Mouse (Mus musculus): ENCODE data around the gene Gm20715. TPM values are rescaled to one million over a fixed set of nuclear protein-coding genes. Genes with fewer than 3 reads are reported as not detected.
"Not testable (repeated sequence)": the region's sequence is repeated elsewhere in the genome, so short reads cannot be mapped to it uniquely, and the experiment has no call there.

Gm20715 gene
- polyA plus RNA-seq, 1 experiment from 2014 or later = not detected

- Histone ChIP-seq H3K27me3 (ENCODE audit: control insufficient read depth, insufficient read depth, low read length) (no peaks in the 10 kb centered on the region), H3K4me1 (ENCODE audit: control insufficient read depth, insufficient read depth, low read length) (no peaks in the 10 kb centered on the region), H3K4me3 (ENCODE audit: low read depth, low read length) (no peak overlapping the region), H3K9ac (replicated peaks; ENCODE audit: low read length) (no peak overlapping the region), H3K36me3 (replicated peaks; ENCODE audit: control insufficient read depth, insufficient read depth, low read depth, low read length) (no peaks in the 10 kb centered on the region), H3K4me2 (ENCODE audit: low read depth, low read length) (no peak overlapping the region), H3K27ac (replicated peaks; ENCODE audit: low read depth, low read length) (no peak overlapping the region), H3K9me3 (replicated peaks; ENCODE audit: control insufficient read depth, low read length) (no peaks in the 10 kb centered on the region; the same call in 1 of the 2 replicates)
- DNase-seq (ENCODE audit: low spot score) (no peak), ATAC-seq (replicated peaks; ENCODE audit: insufficient number of reproducible peaks, low FRiP score, low TSS enrichment, low read depth) (no peak)
- 75% methylated on average over 2 of the region's 2 CpGs for WGBS
These were observed 31.1 kb downstream of the Gm20715 start for GRCm38 (mm10) chr7:6441173-6441572.

GRCm38 (mm10) chr7:6447771-6448170 is 37.7 kb downstream of the Gm20715 start:
- Histone ChIP-seq H3K36me3 (replicated peaks; ENCODE audit: control insufficient read depth, insufficient read depth, low read depth, low read length) (no peaks in the 10 kb centered on the region), H3K27ac (replicated peaks; ENCODE audit: low read depth, low read length) (no peak overlapping the region), H3K9ac (replicated peaks; ENCODE audit: low read length) (no peak overlapping the region), H3K4me2 (ENCODE audit: low read depth, low read length) (no peak overlapping the region), H3K9me3 (replicated peaks; ENCODE audit: control insufficient read depth, low read length) (no peaks in the 10 kb centered on the region), H3K4me1 (ENCODE audit: control insufficient read depth, insufficient read depth, low read length) (no peaks in the 10 kb centered on the region), H3K27me3 (ENCODE audit: control insufficient read depth, insufficient read depth, low read length) (no peaks in the 10 kb centered on the region), H3K4me3 (ENCODE audit: low read depth, low read length) (no peak overlapping the region)
- ATAC-seq (replicated peaks; ENCODE audit: insufficient number of reproducible peaks, low FRiP score, low TSS enrichment, low read depth) (no peak), DNase-seq (ENCODE audit: low spot score) (no peak)
- 88% methylated on average over 5 of the region's 5 CpGs for WGBS

GRCm38 (mm10) chr7:6455868-6456267 is 45.8 kb downstream of the Gm20715 start, which contains the start of gene Olfr1336:
Gene Olfr1336, plus strand, starts transcription at chr7:6456168.
- Histone ChIP-seq H3K4me2 (ENCODE audit: low read depth, low read length) (no peak within 1 kb of the TSS), H3K9ac (replicated peaks; ENCODE audit: low read length) (no peak within 1 kb of the TSS), H3K36me3 (replicated peaks; ENCODE audit: control insufficient read depth, insufficient read depth, low read depth, low read length) (no peaks in the 10 kb centered on the region), H3K4me3 (ENCODE audit: low read depth, low read length) (no peak within 1 kb of the TSS), H3K9me3 (replicated peaks; ENCODE audit: control insufficient read depth, low read length) (no peaks in the 10 kb centered on the region), H3K4me1 (ENCODE audit: control insufficient read depth, insufficient read depth, low read length) (no peaks in the 10 kb centered on the region), H3K27me3 (ENCODE audit: control insufficient read depth, insufficient read depth, low read length) (no peaks in the 10 kb centered on the region), H3K27ac (replicated peaks; ENCODE audit: low read depth, low read length) (no peak within 1 kb of the TSS)
- ATAC-seq (replicated peaks; ENCODE audit: insufficient number of reproducible peaks, low FRiP score, low TSS enrichment, low read depth) (no peak), DNase-seq (ENCODE audit: low spot score) (no peak)

GRCm38 (mm10) chr7:6456399-6456798 is 46.3 kb downstream of the Gm20715 start:
- Histone ChIP-seq H3K27ac (replicated peaks; ENCODE audit: low read depth, low read length) (no peak overlapping the region), H3K4me3 (ENCODE audit: low read depth, low read length) (no peak overlapping the region), H3K36me3 (replicated peaks; ENCODE audit: control insufficient read depth, insufficient read depth, low read depth, low read length) (no peaks in the 10 kb centered on the region), H3K27me3 (ENCODE audit: control insufficient read depth, insufficient read depth, low read length) (no peaks in the 10 kb centered on the region), H3K4me2 (ENCODE audit: low read depth, low read length) (no peak overlapping the region), H3K9ac (replicated peaks; ENCODE audit: low read length) (no peak overlapping the region), H3K9me3 (replicated peaks; ENCODE audit: control insufficient read depth, low read length) (no peaks in the 10 kb centered on the region), H3K4me1 (ENCODE audit: control insufficient read depth, insufficient read depth, low read length) (no peaks in the 10 kb centered on the region)
- no peak for ATAC-seq (replicated peaks; ENCODE audit: insufficient number of reproducible peaks, low FRiP score, low TSS enrichment, low read depth)
- WGBS = 51% methylated on average over 3 of the region's 3 CpGs
- peak; percentile 43 for DNase-seq (ENCODE audit: low spot score)

- no peak for ATAC-seq (replicated peaks; ENCODE audit: insufficient number of reproducible peaks, low FRiP score, low TSS enrichment, low read depth)
- Histone ChIP-seq H3K9me3 (replicated peaks; ENCODE audit: control insufficient read depth, low read length) (no peaks in the 10 kb centered on the region), H3K27me3 (ENCODE audit: control insufficient read depth, insufficient read depth, low read length) (no peaks in the 10 kb centered on the region), H3K36me3 (replicated peaks; ENCODE audit: control insufficient read depth, insufficient read depth, low read depth, low read length) (no peaks in the 10 kb centered on the region), H3K4me2 (ENCODE audit: low read depth, low read length) (no peak within 1 kb of the TSS), H3K4me1 (ENCODE audit: control insufficient read depth, insufficient read depth, low read length) (no peaks in the 10 kb centered on the region), H3K9ac (replicated peaks; ENCODE audit: low read length) (no peak within 1 kb of the TSS), H3K4me3 (ENCODE audit: low read depth, low read length) (no peak within 1 kb of the TSS), H3K27ac (replicated peaks; ENCODE audit: low read depth, low read length) (no peak within 1 kb of the TSS)
- DNase-seq (ENCODE audit: low spot score) = no peak
These were observed 56.9 kb downstream of the Gm20715 start, which contains the start of gene Olfr1346 for GRCm38 (mm10) chr7:6466951-6467350. Gene Olfr1346, plus strand, starts transcription at chr7:6467101.

- H3K9me3 ChIP-seq (replicated peaks; ENCODE audit: control insufficient read depth, low read length); H3K4me3 ChIP-seq (ENCODE audit: low read depth, low read length); H3K4me2 ChIP-seq (ENCODE audit: low read depth, low read length); DNase-seq (ENCODE audit: low spot score); ATAC-seq (replicated peaks; ENCODE audit: insufficient number of reproducible peaks, low FRiP score, low TSS enrichment, low read depth); H3K4me1 ChIP-seq (ENCODE audit: control insufficient read depth, insufficient read depth, low read length); H3K9ac ChIP-seq (replicated peaks; ENCODE audit: low read length); H3K27ac ChIP-seq (replicated peaks; ENCODE audit: low read depth, low read length); H3K27me3 ChIP-seq (ENCODE audit: control insufficient read depth, insufficient read depth, low read length); H3K36me3 ChIP-seq (replicated peaks; ENCODE audit: control insufficient read depth, insufficient read depth, low read depth, low read length): not testable (repeated sequence)
- 85% methylated on average over 2 of the region's 2 CpGs for WGBS
These were observed 67.6 kb downstream of the Gm20715 start for GRCm38 (mm10) chr7:6477633-6478032.

DNA sequence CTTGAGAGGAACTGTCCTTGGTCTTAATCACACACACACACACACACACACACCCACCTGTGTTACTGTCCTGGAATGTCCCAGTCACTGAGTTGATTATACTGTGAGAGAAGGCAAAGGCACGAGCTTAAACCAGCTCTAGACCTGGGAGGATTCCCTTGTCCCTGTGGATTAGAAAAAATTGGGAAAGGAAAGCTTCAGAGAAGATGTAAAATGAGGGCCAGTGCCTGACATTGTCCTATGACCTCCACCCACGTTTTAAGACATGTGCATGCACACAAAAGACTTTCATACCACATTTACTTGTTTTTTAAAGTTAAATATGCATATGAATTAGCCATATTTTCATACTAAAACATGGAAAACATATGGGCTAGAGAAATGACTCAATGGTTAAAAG is 76.8 kb downstream of the Gm20715 start, which contains the start of gene Olfr5:
Gene Olfr5 (minus strand): TSS at position 101 of the 400 bp plus-strand sequence.
- no peaks in the 10 kb centered on the region for H3K27me3 ChIP-seq (ENCODE audit: control insufficient read depth, insufficient read depth, low read length)

More for the DNA sequence above, 76.8 kb downstream of the Gm20715 start, which contains the start of gene Olfr5:
- Histone ChIP-seq H3K4me2 (ENCODE audit: low read depth, low read length) (no peak within 1 kb of the TSS), H3K9me3 (replicated peaks; ENCODE audit: control insufficient read depth, low read length) (no peaks in the 10 kb centered on the region; the same call in 1 of the 2 replicates), H3K4me1 (ENCODE audit: control insufficient read depth, insufficient read depth, low read length) (no peaks in the 10 kb centered on the region), H3K27ac (replicated peaks; ENCODE audit: low read depth, low read length) (no peak within 1 kb of the TSS), H3K9ac (replicated peaks; ENCODE audit: low read length) (no peak within 1 kb of the TSS), H3K36me3 (replicated peaks; ENCODE audit: control insufficient read depth, insufficient read depth, low read depth, low read length) (no peaks in the 10 kb centered on the region), H3K4me3 (ENCODE audit: low read depth, low read length) (no peak within 1 kb of the TSS)
- WGBS = 27% methylated on average over 2 of the region's 2 CpGs
- DNase-seq (ENCODE audit: low spot score) (no peak), ATAC-seq (replicated peaks; ENCODE audit: insufficient number of reproducible peaks, low FRiP score, low TSS enrichment, low read depth) (no peak)
